Mouse (Mus musculus): Measurements from ENCODE around the gene Vps37c. TPM values are rescaled to one million over a fixed set of nuclear protein-coding genes. Genes with fewer than 3 reads are reported as not detected.

The Vps37c gene
- polyA plus RNA-seq, 2 experiments, result 6.0 to 9.3 TPM

DNA sequence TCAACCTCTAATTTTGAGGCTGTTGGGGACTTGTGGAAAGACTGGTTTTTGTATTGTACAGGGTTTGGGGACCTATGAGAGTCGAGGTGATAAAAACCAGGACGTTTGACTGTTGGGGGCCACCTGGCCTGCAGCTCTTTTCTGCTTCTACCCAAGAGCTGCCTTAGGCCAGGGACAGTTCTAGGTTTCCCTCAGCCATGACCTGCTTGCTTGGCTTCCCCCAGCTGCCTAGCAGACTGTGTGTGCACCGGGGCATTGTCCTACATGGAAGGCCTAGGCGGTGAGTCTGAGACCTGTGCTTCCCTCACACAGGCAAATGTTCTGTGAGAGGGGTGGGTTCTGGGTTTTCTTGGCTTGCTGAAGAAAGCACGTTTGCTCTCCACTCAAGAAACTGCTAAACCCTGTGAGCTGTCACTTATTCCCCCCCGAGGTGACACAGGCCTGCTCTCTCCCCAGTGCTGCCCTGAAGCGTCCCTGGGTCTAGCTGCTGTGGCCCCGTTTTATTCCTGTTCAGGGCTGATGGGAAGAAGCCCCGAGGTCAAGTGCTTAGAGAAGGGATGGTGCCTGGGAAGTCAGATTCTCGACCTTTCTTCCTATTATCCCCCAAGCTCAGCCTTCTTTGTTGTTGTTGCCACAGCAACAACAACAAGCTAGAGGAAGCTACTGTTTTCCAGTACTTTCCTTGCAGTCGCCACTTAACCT lies 60.0 kb downstream of the Vps37c start:
- TF ChIP-seq CTCF (IDR thresholded peaks at IDR 0.05; ENCODE audit: low read depth), result no peak
- TF ChIP-seq EP300 (IDR thresholded peaks at IDR 0.05; ENCODE audit: low read depth), result no peak
- Histone ChIP-seq H3K4me1 (replicated peaks; ENCODE audit: control insufficient read depth in 2 of 2, insufficient read depth in 2 of 2, low read length in 1 of 2) (no peaks in the 10 kb centered on the region), H3K36me3 (replicated peaks; ENCODE audit: control insufficient read depth, insufficient read depth, low read depth) (no peaks in the 10 kb centered on the region), H3K4me3 (ENCODE audit: insufficient read depth in 1 of 2, low read depth in 2 of 2, low read length in 2 of 2) (no peak overlapping the region), H3K9ac (replicated peaks) (no peak overlapping the region), H3K27me3 (ENCODE audit: control insufficient read depth, insufficient read depth, low read length) (no peaks in the 10 kb centered on the region), H3K27ac (no peak overlapping the region), H3K9me3 (ENCODE audit: control insufficient read depth, low read length) (no peaks in the 10 kb centered on the region), H3K4me2 (ENCODE audit: low read depth) (no peak overlapping the region)
- no peak for ATAC-seq (ENCODE audit: insufficient read depth)
- 49% methylated on average over 11 of the region's 11 CpGs for WGBS (ENCODE audit: insufficient replicate concordance)
- DNase-seq (ENCODE audit: low read depth in 3 of 3, low spot score in 3 of 3), result no peak

- H3K4me1 ChIP-seq (replicated peaks; ENCODE audit: control insufficient read depth in 2 of 2, insufficient read depth in 2 of 2, low read length in 1 of 2), result no peaks in the 10 kb centered on the region
- WGBS (ENCODE audit: insufficient replicate concordance), result 78% methylated on average over 6 of the region's 6 CpGs
- DNase-seq (ENCODE audit: low read depth in 3 of 3, low spot score in 3 of 3), result no peak
- no peak for ATAC-seq (ENCODE audit: insufficient read depth)
- H3K27me3 ChIP-seq (ENCODE audit: control insufficient read depth, insufficient read depth, low read length), result no peaks in the 10 kb centered on the region
- H3K36me3 ChIP-seq (replicated peaks; ENCODE audit: control insufficient read depth, insufficient read depth, low read depth), result no peaks in the 10 kb centered on the region
- no peak overlapping the region for H3K4me2 ChIP-seq (ENCODE audit: low read depth)
- TF ChIP-seq CTCF (IDR thresholded peaks at IDR 0.05; ENCODE audit: low read depth) (no peak), EP300 (IDR thresholded peaks at IDR 0.05; ENCODE audit: low read depth) (no peak)
- no peak overlapping the region for H3K4me3 ChIP-seq (ENCODE audit: insufficient read depth in 1 of 2, low read depth in 2 of 2, low read length in 2 of 2)
- H3K9me3 ChIP-seq (ENCODE audit: control insufficient read depth, low read length), result no peaks in the 10 kb centered on the region
- H3K27ac ChIP-seq, result no peak overlapping the region
- H3K9ac ChIP-seq (replicated peaks), result no peak overlapping the region
Observed at GRCm38 (mm10) chr19:10749295-10749694, 60.8 kb downstream of the Vps37c start.

DNA sequence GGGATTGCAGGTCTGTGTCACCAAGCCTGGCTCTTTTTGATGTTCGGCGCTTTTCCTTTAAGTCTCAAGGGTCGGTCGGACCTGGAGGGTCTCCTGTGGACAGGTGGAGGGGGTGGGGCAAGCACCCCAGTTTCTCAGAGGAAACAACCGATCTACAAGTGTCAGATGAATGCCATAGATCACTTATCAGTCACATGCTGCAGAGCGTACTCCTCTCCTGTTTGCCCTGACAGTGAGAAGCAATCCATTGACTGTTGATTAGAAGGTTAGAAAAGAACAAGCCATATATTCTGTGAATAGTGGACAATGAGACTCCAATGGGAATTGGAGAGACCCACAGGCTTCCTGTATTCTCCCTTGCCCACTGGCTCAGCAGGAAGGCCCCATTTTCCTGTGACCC lies 61.6 kb downstream of the Vps37c start:
- DNase-seq (ENCODE audit: low read depth in 3 of 3, low spot score in 3 of 3) (no peak), ATAC-seq (ENCODE audit: insufficient read depth) (no peak)
- no peaks in the 10 kb centered on the region for H3K4me1 ChIP-seq (replicated peaks; ENCODE audit: control insufficient read depth in 2 of 2, insufficient read depth in 2 of 2, low read length in 1 of 2)
- H3K27ac ChIP-seq, result no peak overlapping the region
- no peak overlapping the region for H3K9ac ChIP-seq (replicated peaks)
- no peaks in the 10 kb centered on the region for H3K27me3 ChIP-seq (ENCODE audit: control insufficient read depth, insufficient read depth, low read length)
- H3K4me2 ChIP-seq (ENCODE audit: low read depth), result no peak overlapping the region
- no peaks in the 10 kb centered on the region for H3K36me3 ChIP-seq (replicated peaks; ENCODE audit: control insufficient read depth, insufficient read depth, low read depth)
- 60% methylated on average over 6 of the region's 6 CpGs for WGBS (ENCODE audit: insufficient replicate concordance)
- no peaks in the 10 kb centered on the region for H3K9me3 ChIP-seq (ENCODE audit: control insufficient read depth, low read length)
- H3K4me3 ChIP-seq (ENCODE audit: insufficient read depth in 1 of 2, low read depth in 2 of 2, low read length in 2 of 2), result no peak overlapping the region
- TF ChIP-seq CTCF (IDR thresholded peaks at IDR 0.05; ENCODE audit: low read depth), result no peak
- no peak for TF ChIP-seq EP300 (IDR thresholded peaks at IDR 0.05; ENCODE audit: low read depth)

DNA sequence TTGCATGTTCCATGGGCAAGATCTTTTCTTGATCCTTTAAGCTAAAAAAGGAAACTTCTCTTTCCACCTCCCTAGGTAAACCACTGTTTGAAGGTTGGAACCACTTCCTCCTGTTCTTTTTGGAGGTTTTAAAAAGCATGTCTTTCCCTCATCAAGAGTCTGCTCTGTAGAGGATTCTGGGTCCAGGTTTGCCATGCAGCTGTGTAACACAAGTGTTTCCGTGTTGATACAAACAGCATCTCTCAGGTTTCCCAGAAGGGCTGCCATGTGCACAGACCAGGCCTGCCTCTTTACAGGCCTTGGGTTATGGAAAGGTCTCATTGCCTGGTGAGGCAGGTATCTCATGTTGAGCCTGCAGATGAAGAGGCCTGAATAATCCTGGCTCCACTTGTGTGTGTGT lies 63.1 kb downstream of the Vps37c start:
- H3K27ac ChIP-seq, result no peak overlapping the region
- H3K9me3 ChIP-seq (ENCODE audit: control insufficient read depth, low read length), result no peaks in the 10 kb centered on the region
- H3K9ac ChIP-seq (replicated peaks), result no peak overlapping the region
- ATAC-seq (ENCODE audit: insufficient read depth) (no peak), DNase-seq (ENCODE audit: low read depth in 3 of 3, low spot score in 3 of 3) (no peak)
- 74% methylated on average over 1 of the region's 1 CpGs for WGBS (ENCODE audit: insufficient replicate concordance)
- no peak overlapping the region for H3K4me3 ChIP-seq (ENCODE audit: insufficient read depth in 1 of 2, low read depth in 2 of 2, low read length in 2 of 2)
- no peaks in the 10 kb centered on the region for H3K4me1 ChIP-seq (replicated peaks; ENCODE audit: control insufficient read depth in 2 of 2, insufficient read depth in 2 of 2, low read length in 1 of 2)
- TF ChIP-seq EP300 (IDR thresholded peaks at IDR 0.05; ENCODE audit: low read depth), result no peak
- no peak for TF ChIP-seq CTCF (IDR thresholded peaks at IDR 0.05; ENCODE audit: low read depth)
- H3K36me3 ChIP-seq (replicated peaks; ENCODE audit: control insufficient read depth, insufficient read depth, low read depth), result no peaks in the 10 kb centered on the region
- H3K27me3 ChIP-seq (ENCODE audit: control insufficient read depth, insufficient read depth, low read length), result no peaks in the 10 kb centered on the region
- H3K4me2 ChIP-seq (ENCODE audit: low read depth), result no peak overlapping the region

DNA sequence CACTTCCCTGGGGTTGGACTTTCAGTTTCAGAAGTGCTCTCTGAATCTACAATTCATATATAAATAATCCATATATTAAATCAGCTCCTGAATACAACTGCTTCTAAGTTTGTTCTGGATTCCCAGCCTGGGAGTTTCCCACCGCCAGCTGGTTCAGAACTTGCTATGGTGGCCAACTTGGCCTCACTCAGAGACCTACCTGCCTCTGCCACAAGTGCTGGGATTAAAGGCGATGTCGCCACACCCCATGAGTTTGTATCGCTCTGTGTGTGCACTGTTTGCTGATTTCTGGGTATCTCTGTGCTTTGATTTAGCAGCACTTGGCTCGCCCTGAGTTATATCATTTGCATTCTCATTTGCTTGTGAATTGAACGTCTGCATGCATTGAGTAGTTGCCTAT lies 63.6 kb downstream of the Vps37c start:
- Histone ChIP-seq H3K27ac (no peak overlapping the region), H3K4me3 (ENCODE audit: insufficient read depth in 1 of 2, low read depth in 2 of 2, low read length in 2 of 2) (no peak overlapping the region), H3K4me2 (ENCODE audit: low read depth) (no peak overlapping the region), H3K4me1 (replicated peaks; ENCODE audit: control insufficient read depth in 2 of 2, insufficient read depth in 2 of 2, low read length in 1 of 2) (no peaks in the 10 kb centered on the region), H3K36me3 (replicated peaks; ENCODE audit: control insufficient read depth, insufficient read depth, low read depth) (no peaks in the 10 kb centered on the region), H3K9ac (replicated peaks) (no peak overlapping the region), H3K9me3 (ENCODE audit: control insufficient read depth, low read length) (no peaks in the 10 kb centered on the region), H3K27me3 (ENCODE audit: control insufficient read depth, insufficient read depth, low read length) (no peaks in the 10 kb centered on the region)
- no peak for ATAC-seq (ENCODE audit: insufficient read depth)
- no peak for TF ChIP-seq EP300 (IDR thresholded peaks at IDR 0.05; ENCODE audit: low read depth)
- TF ChIP-seq CTCF (IDR thresholded peaks at IDR 0.05; ENCODE audit: low read depth), result no peak
- no peak for DNase-seq (ENCODE audit: low read depth in 3 of 3, low spot score in 3 of 3)
- 74% methylated on average over 6 of the region's 6 CpGs for WGBS (ENCODE audit: insufficient replicate concordance)
